Mouse (Mus musculus): Measurements from ENCODE around the gene Ogt. TPM values are rescaled to one million over a fixed set of nuclear protein-coding genes. Genes with fewer than 3 reads are reported as not detected.

Ogt gene
- polyA plus RNA-seq, 1 experiment, result 24.0 TPM

DNA sequence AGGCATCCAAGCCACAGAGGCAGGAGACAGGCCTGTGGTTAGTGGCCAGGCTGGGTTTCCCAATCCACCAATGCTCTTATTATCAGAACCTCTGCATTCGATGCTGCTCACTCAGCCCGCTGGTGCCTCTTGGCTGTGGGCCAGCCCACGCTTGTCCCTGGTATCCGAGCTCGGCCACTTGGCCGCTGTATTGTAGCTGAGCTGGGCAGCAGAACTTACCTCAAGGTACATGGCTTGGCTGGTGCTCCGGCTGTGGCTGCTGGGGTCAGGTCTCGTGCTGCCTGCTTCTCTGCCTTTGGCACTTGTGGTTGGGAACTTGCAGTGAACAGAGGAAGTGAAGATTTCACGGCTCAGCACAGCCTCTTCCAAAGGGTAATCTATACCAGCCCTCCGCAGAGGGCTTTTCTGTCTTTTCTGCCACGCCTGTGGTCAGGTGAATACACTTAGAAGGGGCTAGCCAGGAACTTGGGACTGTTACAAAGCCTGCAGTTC, 94.0 kb downstream of the Ogt start, which contains the start of gene Cxcr3:
TSS of gene Cxcr3 (minus strand) at position 442 of the 492 bp plus-strand sequence.
- Histone ChIP-seq H3K27me3 (ENCODE audit: control insufficient read depth, insufficient read depth, low read length) (no peaks in the 10 kb centered on the region), H3K27ac (ENCODE audit: control insufficient read depth, insufficient read depth, low read depth, low read length) (no peak within 1 kb of the TSS)

More for the DNA sequence above, 94.0 kb downstream of the Ogt start, which contains the start of gene Cxcr3:
- no peak within 1 kb of the TSS for H3K4me3 ChIP-seq (ENCODE audit: control insufficient read depth, low read depth, low read length)
- peaks cover 3% of the 10 kb centered on the region; the same call in 1 of the 2 replicates for H3K4me1 ChIP-seq (ENCODE audit: control insufficient read depth, insufficient read depth, low read length)
- no peaks in the 10 kb centered on the region for H3K36me3 ChIP-seq (ENCODE audit: control insufficient read depth, insufficient read depth, low read length)
- TF ChIP-seq POLR2A (IDR thresholded peaks at IDR 0.05; ENCODE audit: control insufficient read depth, low read depth, low read length), result no peak
- no peak for TF ChIP-seq CTCF (IDR thresholded peaks at IDR 0.05; ENCODE audit: control insufficient read depth, insufficient read depth, insufficient replicate concordance, low read depth, low read length)

Other genes with a start within 250 kb of the Ogt start
- gene Zmym3, start 219.2 kb upstream of the Ogt start, polyA plus RNA-seq (2012; rRNA removed), result 38.6 and 43.4 TPM in 2 replicates
- 16.1 and 16.3 TPM in 2 replicates for gene Nono, start 210.7 kb upstream of the Ogt start, polyA plus RNA-seq (2012; rRNA removed)
- 0.11 TPM in 1 of 2 replicates, not detected in the other for gene Itgb1bp2, start 191.0 kb upstream of the Ogt start, polyA plus RNA-seq (2012; rRNA removed)
- gene Taf1, start 107.3 kb upstream of the Ogt start, polyA plus RNA-seq (2012; rRNA removed), result 2.4 and 2.7 TPM in 2 replicates
- 0.13 and 0.16 TPM in 2 replicates for gene Cxcr3, start 94.2 kb downstream of the Ogt start, polyA plus RNA-seq (2012; rRNA removed)
- 14.1 and 15.0 TPM in 2 replicates for gene Gm4779, start 154.4 kb downstream of the Ogt start, polyA plus RNA-seq (2012; rRNA removed)
- 7.0 and 7.4 TPM in 2 replicates for gene 8030474K03Rik, start 154.6 kb downstream of the Ogt start, polyA plus RNA-seq (2012; rRNA removed)
- gene Nhsl2, start 209.3 kb downstream of the Ogt start, polyA plus RNA-seq (2012; rRNA removed), result 0.49 and 0.51 TPM in 2 replicates